Comparison of ENCODE assay signal across 8 mouse cellular contexts in genomic region chr17:54298232-54298924, GRCm38 (mm10). TPM values are rescaled to one million over a fixed set of nuclear protein-coding genes. Genes with fewer than 3 reads are reported as not detected.
DNase-seq lines count a peak whose midpoint lies in the region; ATAC-seq lines count a peak whose summit lies in the region.

No protein-coding gene starts in this region.

- peak overlapping the region; percentile 43 for H3K4me3 ChIP-seq in forebrain, embryonic 15.5 days

- peaks cover 6% of the 10 kb centered on the region; the same call in 1 of the 2 replicates for H3K4me1 ChIP-seq in forebrain, embryonic 15.5 days

- H3K9me3 ChIP-seq in forebrain, embryonic 15.5 days: no peaks in the 10 kb centered on the region

- peak overlapping the region; percentile 43 for H3K9ac ChIP-seq in forebrain, embryonic 15.5 days (replicated peaks)

- no peaks in the 10 kb centered on the region for H3K36me3 ChIP-seq in forebrain, embryonic 15.5 days

- peak overlapping the region; percentile 81 for H3K4me2 ChIP-seq in forebrain, embryonic 15.5 days (replicated peaks)

- WGBS in forebrain, embryonic 15.5 days: 2% methylated on average over 37 of the region's 37 CpGs

- DNase-seq in layer of hippocampus, postnatal 36 days: peak; percentile 1
- no peak for DNase-seq in layer of hippocampus, adult 11-12 months (ENCODE audit: low spot score)
- DNase-seq in embryo, embryonic 10.5 days (ENCODE audit: low spot score): peak; percentile 46
- DNase-seq in mesoderm, embryonic 11.5 days (ENCODE audit: low read depth, low spot score): peak; percentile 22
- DNase-seq in c-Kit-positive CD71-positive TER-119-positive erythroid progenitor cells, embryonic 14.5 days (ENCODE audit: low spot score): no peak
- DNase-seq in B cell, adult 2 months: no peak
- no peak for DNase-seq in left cerebral cortex, adult 11 months (ENCODE audit: low spot score)

- peak; percentile 81 for ATAC-seq in forebrain, embryonic 15.5 days (replicated peaks)

- H3K27ac ChIP-seq in forebrain, embryonic 15.5 days (replicated peaks): no peak overlapping the region

- no peaks in the 10 kb centered on the region for H3K27me3 ChIP-seq in forebrain, embryonic 15.5 days

RNA-seq across cellular contexts. Expression of gene Slc5a7, which starts 0.5 kb away (rescaled TPM):
- under 1 TPM; 0.37 to 0.51 TPM for total RNA-seq in layer of hippocampus, postnatal 36 days (2021)
- 0.59 and 0.99 TPM in 2 replicates for polyA plus RNA-seq in forebrain, embryonic 15.5 days (2015; fragmentation: Nextera tagmentation; extraction: Ambion mirVana)

Comparison
In these comparisons a context has a peak if more than half of its experiments do, and no peak if none do; other contexts are left out.
1. DNase-seq: peak in layer of hippocampus, postnatal 36 days (2 of 2), embryo, embryonic 10.5 days (single experiment) and mesoderm, embryonic 11.5 days (single experiment); none in layer of hippocampus, adult 11-12 months (single experiment), c-Kit-positive CD71-positive TER-119-positive erythroid progenitor cells, embryonic 14.5 days (single experiment), B cell, adult 2 months (0 of 2) and left cerebral cortex, adult 11 months (single experiment).